Mouse (Mus musculus): ENCODE measurements around the gene Tekt2. TPM values are rescaled to one million over a fixed set of nuclear protein-coding genes. Genes with fewer than 3 reads are reported as not detected.

Tekt2 gene
- total RNA-seq, 1 experiment: 1.7 TPM

DNA sequence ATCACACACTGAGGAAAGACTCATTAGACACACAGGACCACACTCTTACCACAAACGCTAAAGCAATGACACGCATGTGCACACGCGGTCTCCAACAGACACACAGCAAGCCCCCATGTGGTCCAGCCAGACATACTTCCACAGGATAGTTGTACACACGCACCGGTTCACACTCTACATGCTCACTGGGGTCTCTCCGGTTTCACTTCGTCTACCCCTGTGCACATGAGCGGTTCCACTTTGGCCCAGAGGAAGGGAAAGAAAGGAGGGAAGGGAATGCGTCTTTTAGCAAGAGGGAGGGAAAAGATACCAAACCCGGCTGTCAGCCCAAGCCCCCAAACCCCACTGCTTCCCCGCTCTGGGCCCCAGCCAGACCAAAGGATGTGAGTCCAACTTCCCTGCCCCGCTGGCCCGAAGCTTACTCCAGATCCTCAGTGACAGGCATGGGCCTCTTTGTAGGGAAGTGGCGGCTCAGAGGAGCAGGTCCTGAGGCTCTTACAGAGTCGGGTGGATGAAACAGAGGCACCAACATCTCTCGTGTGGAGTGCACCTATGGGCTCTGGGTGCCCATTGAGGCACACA is 37.3 kb downstream of the Tekt2 start:
- Histone ChIP-seq H3K4me1 (ENCODE audit: control insufficient read depth in 2 of 2, insufficient read depth in 2 of 2, low read length in 2 of 2, poor library complexity in 1 of 2) (peaks cover 2 to 10% of the 10 kb centered on the region in 2 experiments; a peak in 1 of 4 replicates), H3K9me3 (ENCODE audit: control insufficient read depth, insufficient read depth, low read depth, low read length) (no peaks in the 10 kb centered on the region), H3K36me3 (ENCODE audit: control insufficient read depth, insufficient read depth, low read length, poor library complexity, severe bottlenecking) (no peaks in the 10 kb centered on the region), H3K9ac (ENCODE audit: insufficient read depth, low read depth, low read length, poor library complexity, severe bottlenecking) (no peak overlapping the region), H3K4me3 (ENCODE audit: insufficient read depth in 1 of 2, low read depth in 1 of 2, low read length in 2 of 2, poor library complexity in 1 of 2, severe bottlenecking in 1 of 2) (peak overlapping the region; percentile 22 to 43; a peak in 2 of 4 replicates), H3K27ac (ENCODE audit: insufficient read depth, low read depth, low read length, poor library complexity, severe bottlenecking) (no peak overlapping the region)
- in situ Hi-C loops (cut with MboI; ENCODE audit: low sequenced_read_pairs in 2 of 2, unreplicated experiment in 2 of 2): no loop called here
- no peak for DNase-seq (ENCODE audit: low read depth, low spot score)
- no peak for TF ChIP-seq CHD2 (IDR thresholded peaks at IDR 0.05; ENCODE audit: low read depth, low read length)
- no peak for TF ChIP-seq MAFK (IDR thresholded peaks at IDR 0.05; ENCODE audit: insufficient read depth, low read depth, low read length)
- TF ChIP-seq ZNF384 (IDR thresholded peaks at IDR 0.05; ENCODE audit: low read depth, low read length): no peak
- TF ChIP-seq HCFC1 (IDR thresholded peaks at IDR 0.05; ENCODE audit: borderline replicate concordance, insufficient read depth, low read length): no peak
- no peak for TF ChIP-seq ZC3H11A (IDR thresholded peaks at IDR 0.05; ENCODE audit: borderline replicate concordance, low read depth, low read length)

DNA sequence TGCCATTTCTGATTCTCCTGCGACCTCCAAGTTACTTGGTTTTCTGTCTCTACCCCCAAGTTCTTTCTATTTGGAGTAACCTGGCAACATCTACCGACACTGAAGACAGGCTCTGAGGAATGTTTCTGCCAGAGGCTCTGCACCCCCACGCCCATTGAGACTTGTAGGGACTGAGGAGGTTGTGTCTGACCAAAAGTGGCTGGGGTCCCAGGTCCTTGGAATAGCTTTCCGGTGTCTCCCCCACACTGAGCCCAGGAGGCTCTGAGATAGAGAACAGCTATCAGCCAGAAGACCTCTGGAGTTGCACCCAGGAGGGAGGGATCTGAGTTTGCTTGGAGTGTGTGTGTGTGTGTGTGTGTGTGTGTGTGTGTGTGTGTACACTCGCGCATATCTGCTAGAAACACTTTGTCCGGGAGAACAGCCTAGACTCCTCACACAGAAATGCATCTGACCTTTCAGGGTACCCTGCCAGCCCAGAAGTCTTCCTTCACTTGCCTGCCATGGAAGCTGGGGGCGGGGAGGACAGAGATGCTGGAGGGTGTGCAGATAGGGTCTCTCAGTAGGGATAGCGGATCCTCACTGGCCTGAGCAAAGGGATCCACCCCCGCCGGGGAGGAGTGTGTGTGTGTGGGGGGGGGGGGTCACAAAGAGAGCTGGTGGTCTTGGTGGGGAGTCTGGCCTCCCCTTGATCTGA is 38.0 kb downstream of the Tekt2 start:
- Histone ChIP-seq H3K9ac (ENCODE audit: insufficient read depth, low read depth, low read length, poor library complexity, severe bottlenecking) (no peak overlapping the region), H3K9me3 (ENCODE audit: control insufficient read depth, insufficient read depth, low read depth, low read length) (no peaks in the 10 kb centered on the region), H3K4me3 (ENCODE audit: insufficient read depth in 1 of 2, low read depth in 1 of 2, low read length in 2 of 2, poor library complexity in 1 of 2, severe bottlenecking in 1 of 2) (no peak overlapping the region), H3K36me3 (ENCODE audit: control insufficient read depth, insufficient read depth, low read length, poor library complexity, severe bottlenecking) (no peaks in the 10 kb centered on the region), H3K4me1 (ENCODE audit: control insufficient read depth in 2 of 2, insufficient read depth in 2 of 2, low read length in 2 of 2, poor library complexity in 1 of 2) (peaks cover 2 to 10% of the 10 kb centered on the region in 2 experiments; a peak in 1 of 4 replicates), H3K27ac (ENCODE audit: insufficient read depth, low read depth, low read length, poor library complexity, severe bottlenecking) (no peak overlapping the region)
- DNase-seq (ENCODE audit: low read depth, low spot score): no peak
- TF ChIP-seq MAFK (IDR thresholded peaks at IDR 0.05; ENCODE audit: insufficient read depth, low read depth, low read length) (no peak), ZC3H11A (IDR thresholded peaks at IDR 0.05; ENCODE audit: borderline replicate concordance, low read depth, low read length) (no peak), CHD2 (IDR thresholded peaks at IDR 0.05; ENCODE audit: low read depth, low read length) (no peak), ZNF384 (IDR thresholded peaks at IDR 0.05; ENCODE audit: low read depth, low read length) (no peak), HCFC1 (IDR thresholded peaks at IDR 0.05; ENCODE audit: borderline replicate concordance, insufficient read depth, low read length) (no peak)
- in situ Hi-C loops (cut with MboI; ENCODE audit: low sequenced_read_pairs in 2 of 2, unreplicated experiment in 2 of 2): no loop called here

DNA sequence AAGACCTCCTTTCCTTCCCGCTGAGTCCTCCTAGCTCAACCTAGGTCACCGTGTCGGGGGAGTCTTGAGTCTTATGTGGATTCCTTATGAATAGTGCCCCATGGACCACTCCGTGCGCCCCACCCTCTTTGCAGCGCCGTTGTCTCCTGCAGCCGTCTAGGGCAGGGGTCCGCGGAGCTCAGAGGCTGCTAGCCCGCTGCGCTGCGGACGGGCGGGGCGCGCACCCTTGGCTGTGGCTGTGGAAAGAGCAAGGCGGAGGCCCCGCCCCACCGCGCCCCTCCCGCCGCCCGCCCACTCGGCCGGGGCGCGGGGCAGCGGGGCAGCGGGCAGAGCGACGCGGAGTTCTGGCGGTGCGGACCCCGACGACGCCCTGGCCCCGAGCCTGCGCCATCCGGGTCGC is 39.0 kb downstream of the Tekt2 start, which contains the start of gene Col8a2:
Col8a2 (plus strand) TSS at position 302 of the 400 bp plus-strand sequence.
- peaks cover 2 to 11% of the 10 kb centered on the region in 2 experiments; a peak in 1 of 4 replicates for H3K4me1 ChIP-seq (ENCODE audit: control insufficient read depth in 2 of 2, insufficient read depth in 2 of 2, low read length in 2 of 2, poor library complexity in 1 of 2)
- H3K36me3 ChIP-seq (ENCODE audit: control insufficient read depth, insufficient read depth, low read length, poor library complexity, severe bottlenecking): no peaks in the 10 kb centered on the region
- no peak within 1 kb of the TSS for H3K27ac ChIP-seq (ENCODE audit: insufficient read depth, low read depth, low read length, poor library complexity, severe bottlenecking)
- TF ChIP-seq MAFK (IDR thresholded peaks at IDR 0.05; ENCODE audit: insufficient read depth, low read depth, low read length) (no peak), ZC3H11A (IDR thresholded peaks at IDR 0.05; ENCODE audit: borderline replicate concordance, low read depth, low read length) (no peak)
- no peaks in the 10 kb centered on the region for H3K9me3 ChIP-seq (ENCODE audit: control insufficient read depth, insufficient read depth, low read depth, low read length)
- 0 out of 2 replicates have a peak within 1 kb of the TSS, but pooled peaks have one; percentile 30 for H3K9ac ChIP-seq (ENCODE audit: insufficient read depth, low read depth, low read length, poor library complexity, severe bottlenecking)
- in situ Hi-C loops (cut with MboI; ENCODE audit: low sequenced_read_pairs in 2 of 2, unreplicated experiment in 2 of 2): no loop called here
- H3K4me3 ChIP-seq (ENCODE audit: insufficient read depth in 1 of 2, low read depth in 1 of 2, low read length in 2 of 2, poor library complexity in 1 of 2, severe bottlenecking in 1 of 2): peak within 1 kb of the TSS; percentile 45 to 56
- DNase-seq (ENCODE audit: low read depth, low spot score): no peak

DNA sequence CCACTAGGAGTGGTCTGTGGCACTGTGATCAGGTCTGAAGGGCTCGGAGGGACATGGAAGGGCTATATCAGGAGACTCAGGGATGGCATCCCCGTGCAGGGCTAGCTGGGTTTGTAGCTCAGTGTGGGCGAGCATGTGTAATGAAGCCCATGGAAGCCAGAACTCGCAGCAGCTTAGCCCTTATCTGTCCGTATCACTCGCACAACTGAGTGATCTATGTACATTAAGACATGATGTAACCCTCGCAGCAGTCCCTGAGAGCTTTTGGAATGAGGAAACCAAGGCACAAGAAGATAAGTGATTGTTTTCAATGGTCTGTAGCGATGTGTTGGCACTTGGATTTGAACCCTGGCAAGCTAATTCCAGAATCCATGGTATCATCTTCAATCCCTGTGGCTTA is 41.9 kb downstream of the Tekt2 start:
- H3K27ac ChIP-seq (ENCODE audit: insufficient read depth, low read depth, low read length, poor library complexity, severe bottlenecking): no peak overlapping the region

More for the DNA sequence above, 41.9 kb downstream of the Tekt2 start:
- no peaks in the 10 kb centered on the region for H3K36me3 ChIP-seq (ENCODE audit: control insufficient read depth, insufficient read depth, low read length, poor library complexity, severe bottlenecking)
- TF ChIP-seq ZC3H11A (IDR thresholded peaks at IDR 0.05; ENCODE audit: borderline replicate concordance, low read depth, low read length) (no peak), ZNF384 (IDR thresholded peaks at IDR 0.05; ENCODE audit: low read depth, low read length) (no peak), HCFC1 (IDR thresholded peaks at IDR 0.05; ENCODE audit: borderline replicate concordance, insufficient read depth, low read length) (no peak), CHD2 (IDR thresholded peaks at IDR 0.05; ENCODE audit: low read depth, low read length) (no peak), MAFK (IDR thresholded peaks at IDR 0.05; ENCODE audit: insufficient read depth, low read depth, low read length) (no peak)
- no peak overlapping the region for H3K4me3 ChIP-seq (ENCODE audit: insufficient read depth in 1 of 2, low read depth in 1 of 2, low read length in 2 of 2, poor library complexity in 1 of 2, severe bottlenecking in 1 of 2)
- no peak overlapping the region for H3K9ac ChIP-seq (ENCODE audit: insufficient read depth, low read depth, low read length, poor library complexity, severe bottlenecking)
- in situ Hi-C loops (cut with MboI; ENCODE audit: low sequenced_read_pairs in 2 of 2, unreplicated experiment in 2 of 2): no loop called here
- H3K9me3 ChIP-seq (ENCODE audit: control insufficient read depth, insufficient read depth, low read depth, low read length): no peaks in the 10 kb centered on the region
- DNase-seq (ENCODE audit: low read depth, low spot score): no peak
- H3K4me1 ChIP-seq (ENCODE audit: control insufficient read depth in 2 of 2, insufficient read depth in 2 of 2, low read length in 2 of 2, poor library complexity in 1 of 2): peaks cover 2 to 20% of the 10 kb centered on the region in 2 experiments; a peak in 1 of 4 replicates

All from ES-E14 (cell line).